Mouse (Mus musculus): ENCODE data around the gene Psenen. TPM values are rescaled to one million over a fixed set of nuclear protein-coding genes. Genes with fewer than 3 reads are reported as not detected.
A peak's percentile ranks its signal among the peaks of the same experiment; 100 is the strongest.

Psenen gene
- polyA plus RNA-seq, 2 experiments from 2014 or later = 279 to 335 TPM

DNA sequence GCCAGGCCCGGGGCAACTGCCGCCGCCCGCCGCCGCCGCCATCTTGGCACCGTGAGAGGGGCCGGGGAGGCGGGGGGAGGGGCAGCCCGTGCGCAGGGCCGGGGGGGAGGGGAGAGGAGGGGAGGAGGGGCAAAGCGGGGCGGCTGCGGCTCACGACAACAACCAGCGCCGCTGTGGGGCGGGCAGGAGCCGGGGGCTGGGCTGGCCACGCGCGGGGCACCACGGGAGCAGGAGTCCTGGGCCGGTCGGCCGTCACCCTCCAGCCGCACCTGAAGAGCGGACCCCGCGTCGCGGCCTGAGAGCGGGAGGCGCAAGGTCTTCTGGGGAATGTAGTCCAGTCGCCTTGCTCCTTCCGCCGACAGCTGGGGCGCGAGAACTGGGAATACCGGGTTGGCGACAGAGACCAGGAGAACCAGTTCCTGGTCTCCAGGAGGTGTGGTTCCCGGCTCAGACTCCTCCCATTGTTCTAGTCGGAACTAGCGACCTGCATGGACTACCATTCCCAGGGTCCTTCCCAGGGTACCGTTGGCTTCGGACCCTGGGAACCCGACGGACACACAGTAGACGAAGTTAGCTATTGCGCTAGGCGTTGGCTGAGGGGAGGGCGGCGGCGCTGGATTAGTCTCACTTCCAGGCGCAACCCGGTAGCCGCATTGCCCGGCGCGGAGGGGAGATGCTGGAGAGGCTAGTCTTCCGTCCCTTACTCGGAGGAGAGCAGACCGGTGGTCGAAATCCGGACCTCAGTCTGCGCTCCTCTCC, 25.4 kb upstream of the Psenen start, which contains the start of gene Kmt2b:
TSS of gene Kmt2b (minus strand) at position 51 of the 759 bp plus-strand sequence.
- ATAC-seq = peak; percentile 81

- ATAC-seq = no peak
Observed at GRCm38 (mm10) chr7:30587842-30588667, 24.6 kb upstream of the Psenen start.

- ATAC-seq = no peak
Observed at GRCm38 (mm10) chr7:30586455-30587020, 23.1 kb upstream of the Psenen start.

DNA sequence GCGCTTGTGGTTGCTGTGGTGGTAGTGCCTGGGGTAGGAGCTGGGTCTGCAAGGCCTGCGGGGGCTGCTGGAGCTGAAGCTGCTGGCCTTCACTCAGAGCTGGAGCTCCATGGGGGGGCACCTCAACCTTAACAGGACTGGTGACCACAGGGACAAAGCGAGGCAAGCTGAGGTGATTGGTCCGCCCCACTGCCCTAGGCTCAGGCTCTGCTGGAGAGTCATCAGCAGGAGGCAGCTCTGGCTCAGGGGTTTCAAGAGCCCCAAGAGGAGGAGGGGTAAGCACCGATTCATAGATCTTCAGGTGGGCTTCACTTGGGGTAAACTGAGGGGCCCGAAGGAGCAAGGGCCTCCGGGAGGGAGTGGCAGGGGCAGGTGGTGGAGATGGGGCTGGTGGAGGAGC, 21.7 kb upstream of the Psenen start:
- no peak for ATAC-seq

- ATAC-seq = no peak
Observed at GRCm38 (mm10) chr7:30584339-30584738, 20.9 kb upstream of the Psenen start.

GRCm38 (mm10) chr7:30581547-30581946, 18.1 kb upstream of the Psenen start:
- ATAC-seq = no peak

GRCm38 (mm10) chr7:30579950-30580349, 16.5 kb upstream of the Psenen start:
- no peak for ATAC-seq

GRCm38 (mm10) chr7:30572969-30573368, 9.5 kb upstream of the Psenen start:
- ATAC-seq = no peak

DNA sequence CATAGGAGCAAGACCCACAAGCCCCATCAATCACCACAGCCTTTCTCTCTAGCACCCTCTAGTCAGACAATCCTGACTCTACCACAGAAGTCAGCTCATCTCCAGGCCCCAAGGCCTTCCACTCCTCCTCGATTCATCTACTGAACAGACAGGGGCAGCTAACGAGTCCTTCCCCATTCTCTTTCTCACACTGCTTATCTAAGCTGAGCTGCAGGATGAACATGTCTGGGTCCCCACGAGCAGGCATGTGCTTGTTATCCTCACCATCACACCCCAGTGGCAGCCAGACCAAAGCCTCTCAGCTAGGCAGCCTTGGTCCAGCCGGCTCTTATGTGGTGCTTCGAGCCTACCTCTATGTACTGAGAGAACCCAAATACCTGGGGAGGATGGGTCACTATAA, 9.0 kb upstream of the Psenen start:
- ATAC-seq = no peak

- no peak for ATAC-seq
Observed at GRCm38 (mm10) chr7:30567555-30567954, 4.1 kb upstream of the Psenen start.

GRCm38 (mm10) chr7:30566033-30566432, 2.6 kb upstream of the Psenen start:
- ATAC-seq = no peak

GRCm38 (mm10) chr7:30564970-30565571, 1.6 kb upstream of the Psenen start, which contains the start of gene Igflr1:
Gene Igflr1 (plus strand): TSS chr7:30565427.
- peak; percentile 56 for ATAC-seq

DNA sequence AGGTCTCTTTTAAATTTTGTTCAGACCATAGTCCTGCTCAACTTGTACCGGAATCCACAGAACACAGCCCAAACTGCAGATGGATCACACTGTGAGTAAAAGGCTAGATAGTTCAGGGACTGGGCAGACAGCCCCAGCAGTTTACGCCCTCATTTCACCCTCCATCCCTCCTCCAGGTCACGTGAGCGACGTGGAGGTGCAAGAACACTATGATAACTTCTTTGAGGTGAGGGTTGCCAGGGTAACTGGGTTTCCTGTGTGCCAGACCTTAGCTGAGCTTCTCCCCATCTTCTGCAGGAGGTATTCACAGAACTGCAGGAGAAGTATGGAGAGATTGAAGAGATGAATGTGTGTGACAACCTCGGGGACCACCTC, 466 bp upstream of the Psenen start:
- peak; percentile 50 for ATAC-seq

DNA sequence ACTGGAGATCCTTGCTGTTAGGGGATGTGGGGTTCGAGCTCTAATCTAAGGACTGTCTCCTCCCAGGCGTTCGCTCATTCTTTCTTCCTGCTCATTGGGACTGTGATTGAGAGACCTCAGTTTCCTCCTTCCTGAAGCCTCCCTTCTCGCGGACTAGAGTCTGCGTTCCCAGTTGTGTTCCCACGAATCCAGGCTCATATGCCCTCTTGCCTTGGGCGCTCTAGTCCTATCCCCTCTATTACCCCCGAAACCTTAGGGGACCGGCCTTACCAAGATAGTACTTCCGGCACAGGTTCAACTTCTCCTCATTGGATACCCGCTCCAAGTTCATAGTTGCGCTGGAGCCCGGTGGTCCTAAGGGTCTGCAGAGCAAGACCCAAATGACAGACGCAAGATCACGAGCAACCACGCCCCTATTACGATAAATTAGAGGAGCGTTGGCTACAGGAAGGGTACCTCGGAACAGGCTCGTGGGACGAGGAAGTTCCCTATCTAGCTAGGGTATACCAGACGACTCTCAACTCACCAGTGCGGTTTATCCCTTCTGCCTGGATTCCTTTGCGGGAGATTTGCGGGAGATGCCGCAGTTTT, 806 bp downstream of the Psenen start:
- ATAC-seq = no peak

DNA sequence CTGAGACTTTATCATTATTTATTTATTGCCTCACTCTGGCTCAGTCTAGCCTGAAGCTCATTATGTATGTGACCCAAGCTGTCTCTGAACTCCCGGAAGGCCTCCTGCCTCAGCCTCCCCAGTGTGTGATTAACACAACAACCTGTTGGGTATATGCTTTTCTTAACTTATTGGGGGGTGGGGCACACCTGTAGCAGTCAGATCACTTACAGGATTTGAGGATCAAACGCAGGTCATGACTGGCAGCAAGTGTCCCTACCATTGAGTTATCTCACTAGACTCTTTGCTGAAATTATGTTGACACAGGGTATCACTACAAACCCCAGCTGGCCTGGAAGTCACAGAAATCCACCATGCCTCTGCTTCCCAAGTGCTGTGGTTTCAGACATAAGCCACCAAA, 3.1 kb downstream of the Psenen start:
- ATAC-seq = no peak

GRCm38 (mm10) chr7:30559443-30559954, 3.9 kb downstream of the Psenen start, which contains the start of gene Lin37:
Gene Lin37 (minus strand): TSS chr7:30559838.
- peak; percentile 72 for ATAC-seq

DNA sequence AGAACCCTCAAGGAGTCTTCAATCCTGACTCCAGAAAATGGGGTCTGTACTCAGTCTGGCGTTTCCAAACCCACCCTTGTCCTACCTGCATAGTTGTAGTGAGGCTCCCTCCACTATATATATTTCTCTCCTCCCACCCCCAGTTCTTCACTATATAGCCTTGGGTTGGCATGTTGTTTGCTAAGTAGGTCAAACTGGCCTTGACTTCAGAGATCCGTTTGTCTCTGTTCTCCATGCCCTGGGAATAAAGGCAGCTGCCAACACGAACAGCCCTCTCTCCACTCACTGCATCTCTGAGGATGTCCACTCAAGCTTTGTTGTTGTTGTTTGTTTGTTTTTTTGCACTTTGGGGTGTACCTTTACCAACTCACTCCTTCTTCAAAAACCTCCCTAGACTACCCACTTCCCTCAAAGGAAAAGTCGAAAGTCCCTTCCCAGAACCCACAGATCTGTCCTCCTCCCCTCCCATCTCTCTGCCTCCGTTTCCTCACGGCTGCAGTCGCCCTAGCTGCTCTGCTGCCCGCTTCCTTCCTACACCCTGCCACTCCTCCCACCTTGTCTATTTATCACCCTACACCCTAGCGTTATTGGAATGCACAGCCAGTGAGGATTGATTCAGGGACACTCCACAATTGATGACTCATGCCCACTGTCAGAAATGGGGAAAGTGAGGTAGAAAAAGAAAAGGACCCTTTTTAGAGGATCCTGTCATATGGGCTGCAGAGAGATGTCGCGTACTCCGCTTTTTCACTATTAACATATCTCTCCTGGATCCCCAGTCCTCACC, 4.6 kb downstream of the Psenen start:
- no peak for ATAC-seq

- ATAC-seq = no peak
Observed at GRCm38 (mm10) chr7:30557901-30558514, 5.4 kb downstream of the Psenen start.

DNA sequence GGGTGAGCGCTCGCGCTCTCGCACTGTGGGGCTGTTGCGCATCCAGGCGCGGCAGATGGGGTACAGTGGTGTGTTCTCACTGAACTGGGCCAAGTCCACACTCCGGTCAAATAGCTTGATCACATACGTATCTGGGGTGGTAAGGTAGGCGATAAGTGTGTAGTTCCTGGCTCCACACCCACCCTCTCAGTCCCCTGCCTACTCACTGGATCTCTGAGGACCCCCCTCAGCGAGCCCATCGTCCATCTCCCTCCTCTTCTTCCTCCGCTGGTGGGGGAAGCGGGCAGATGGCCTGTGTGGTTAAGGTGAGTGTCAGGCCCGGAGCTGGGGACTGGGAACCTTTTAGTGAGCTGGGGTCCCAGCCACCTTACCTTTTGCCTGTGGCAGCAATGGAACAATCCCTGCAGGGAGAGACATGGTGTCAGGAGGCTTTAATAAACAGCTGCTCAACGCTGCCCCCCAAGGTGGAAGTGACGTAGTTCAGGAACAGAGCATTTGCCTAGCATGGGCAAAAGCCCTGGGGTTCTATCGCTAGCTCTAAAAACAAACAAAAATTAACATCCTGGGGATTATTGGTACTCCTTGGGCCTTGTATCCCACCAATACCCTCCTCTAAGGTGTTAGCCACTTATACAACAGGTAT, 6.4 kb downstream of the Psenen start:
- ATAC-seq = no peak

DNA sequence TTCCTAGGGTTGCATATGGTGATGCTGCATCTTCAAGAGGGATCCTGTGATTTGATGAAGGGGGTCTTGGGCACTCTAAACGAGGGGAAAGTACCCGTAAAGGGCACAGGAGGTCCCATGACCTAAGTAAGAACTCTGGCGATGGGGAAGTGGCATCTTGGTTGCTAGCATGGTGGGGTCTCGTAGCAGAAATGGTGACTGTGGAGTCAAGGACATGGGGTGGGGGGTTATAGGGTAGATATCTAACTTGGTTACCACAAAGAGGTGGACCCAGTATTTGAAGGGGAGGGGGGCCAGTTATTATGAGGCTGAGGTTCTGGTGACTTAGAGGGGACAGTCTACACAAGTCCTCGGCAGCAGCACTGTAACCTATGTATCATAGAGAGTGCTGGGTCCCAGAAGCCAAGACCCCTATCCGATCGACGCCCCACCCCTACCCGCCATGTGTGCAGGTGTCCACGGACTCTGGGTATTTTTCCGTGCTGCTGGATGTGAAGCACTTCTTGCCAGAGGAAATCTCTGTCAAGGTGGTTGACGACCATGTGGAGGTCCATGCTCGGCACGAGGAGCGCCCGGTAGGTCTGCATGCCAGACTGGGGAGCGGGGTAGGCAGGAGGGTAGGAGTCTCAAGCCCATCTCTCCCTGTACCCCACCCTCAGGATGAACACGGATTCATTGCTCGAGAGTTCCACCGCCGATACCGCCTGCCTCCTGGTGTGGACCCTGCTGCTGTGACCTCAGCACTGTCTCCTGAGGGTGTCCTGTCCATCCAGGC, 9.4 kb downstream of the Psenen start:
- no peak for ATAC-seq

Measured in activated CD4-positive, CD25-positive, alpha-beta regulatory T cell, adult 4 months (primary cell).